Mouse (Mus musculus) adrenal gland (tissue): ENCODE measurements around the gene Ccr6.

ENCODE experiments used
- intact Hi-C: fragments of 180-260 bp; cut with DNase I; formaldehyde crosslinking; loops from one replicate; pipeline ENCODE4 v1.15.1; 2025

Ccr6 gene

GRCm38 (mm10) chr17:8232089-8232488 is 3.8 kb upstream of the Ccr6 start:
- intact Hi-C loops, result no loop called here

GRCm38 (mm10) chr17:8233618-8234214 is 2.1 kb upstream of the Ccr6 start:
- intact Hi-C loops, result no loop called here

DNA sequence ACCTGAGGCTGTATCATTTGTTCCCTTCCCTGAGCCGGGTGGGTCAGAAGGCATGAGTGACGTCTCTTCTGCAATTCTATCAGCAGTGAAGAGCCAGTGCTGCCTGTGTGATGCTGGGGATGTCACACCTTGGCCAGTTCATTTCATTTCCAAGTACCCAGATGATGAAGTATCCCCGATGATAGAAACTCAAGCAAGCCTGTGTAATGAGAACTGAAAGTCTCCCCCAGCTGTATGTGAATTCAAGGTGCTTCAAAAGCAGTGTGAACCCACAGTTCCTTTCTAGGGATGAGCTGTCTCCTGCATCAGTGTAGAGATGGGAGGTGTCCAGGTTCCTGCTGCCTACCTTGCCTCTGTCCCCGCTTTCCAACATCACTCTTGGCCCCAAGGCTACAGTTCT is 1.3 kb upstream of the Ccr6 start:
- intact Hi-C loops, result no loop called here

DNA sequence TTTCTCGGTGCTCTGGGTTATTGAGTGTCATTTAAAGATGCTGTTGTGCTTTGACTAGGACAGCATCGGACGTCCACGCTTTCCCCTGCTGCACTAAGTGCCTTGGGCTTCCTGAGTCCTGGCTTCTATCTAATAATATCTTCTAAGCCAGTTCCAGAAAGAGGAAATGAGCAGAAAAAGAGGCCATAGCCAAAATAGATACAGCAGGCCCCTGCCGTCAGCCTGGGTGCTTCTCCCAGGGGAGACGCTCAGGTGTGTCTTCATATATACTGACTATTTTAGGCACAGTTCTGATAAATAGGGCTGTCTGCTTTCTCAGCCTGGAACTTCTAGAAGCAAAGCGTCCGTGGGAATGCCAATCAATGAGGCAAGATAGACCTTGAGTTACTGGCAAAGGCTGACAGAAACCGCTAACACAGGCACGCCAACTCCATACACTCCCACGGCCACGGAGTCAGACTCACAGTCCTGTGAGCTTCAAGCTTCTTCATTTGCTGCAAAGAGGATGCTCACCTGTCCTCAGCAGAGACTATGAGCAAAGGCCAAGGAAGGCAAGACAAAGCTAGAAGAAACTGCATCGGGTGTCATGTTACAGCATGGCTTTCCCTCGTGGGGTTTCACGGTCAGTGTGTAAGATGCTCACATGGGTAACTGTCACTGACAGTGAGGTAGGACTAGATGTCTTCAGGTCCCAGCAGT is 2.3 kb downstream of the Ccr6 start:
- intact Hi-C loops, result no loop called here

DNA sequence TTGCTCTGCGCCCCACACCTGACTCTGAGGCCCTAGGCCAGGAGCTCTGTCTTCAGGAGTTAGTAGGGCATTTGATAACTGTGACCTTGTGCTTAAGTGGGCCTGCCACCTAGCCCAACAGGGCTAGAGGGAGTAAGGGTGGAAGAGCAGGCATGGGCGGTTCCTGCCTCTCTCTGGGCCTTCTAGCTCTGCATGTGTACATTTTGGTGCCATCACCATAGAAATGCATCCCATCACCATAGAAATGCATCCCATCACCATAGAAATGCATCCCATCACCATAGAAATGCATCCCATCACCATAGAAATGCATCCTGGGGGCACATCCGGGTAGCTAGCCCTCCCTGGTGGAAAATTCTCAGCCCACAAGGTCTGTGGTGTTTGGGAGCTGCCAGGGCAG is 3.7 kb downstream of the Ccr6 start:
- intact Hi-C loops, result no loop called here

DNA sequence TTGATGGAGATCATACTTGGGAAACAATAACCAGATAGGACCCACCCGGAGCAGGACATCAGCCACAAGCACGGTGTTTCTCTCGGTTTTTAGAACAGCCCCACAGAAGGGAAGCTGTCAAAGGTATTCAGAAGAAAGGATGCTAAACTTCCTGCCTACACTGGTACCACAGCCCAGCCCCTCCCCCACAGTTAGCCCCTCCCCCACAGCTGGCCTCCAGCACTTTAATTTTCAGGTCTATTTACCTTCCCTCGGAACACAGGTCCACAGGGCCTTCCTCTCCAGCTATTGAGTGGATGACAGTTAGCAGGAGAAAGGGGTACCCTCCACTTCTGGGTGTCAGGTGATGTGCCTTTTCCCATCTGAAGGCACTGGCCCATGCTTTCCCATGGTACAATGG is 4.7 kb downstream of the Ccr6 start:
- intact Hi-C loops, result no loop called here

GRCm38 (mm10) chr17:8241645-8242044 is 5.8 kb downstream of the Ccr6 start:
- intact Hi-C loops, result no loop called here

GRCm38 (mm10) chr17:8242186-8242585 is 6.3 kb downstream of the Ccr6 start:
- intact Hi-C loops, result no loop called here

GRCm38 (mm10) chr17:8244124-8244523 is 8.3 kb downstream of the Ccr6 start:
- intact Hi-C loops, result no loop called here

GRCm38 (mm10) chr17:8246102-8246754 is 10.4 kb downstream of the Ccr6 start:
- intact Hi-C loops, result no loop called here

DNA sequence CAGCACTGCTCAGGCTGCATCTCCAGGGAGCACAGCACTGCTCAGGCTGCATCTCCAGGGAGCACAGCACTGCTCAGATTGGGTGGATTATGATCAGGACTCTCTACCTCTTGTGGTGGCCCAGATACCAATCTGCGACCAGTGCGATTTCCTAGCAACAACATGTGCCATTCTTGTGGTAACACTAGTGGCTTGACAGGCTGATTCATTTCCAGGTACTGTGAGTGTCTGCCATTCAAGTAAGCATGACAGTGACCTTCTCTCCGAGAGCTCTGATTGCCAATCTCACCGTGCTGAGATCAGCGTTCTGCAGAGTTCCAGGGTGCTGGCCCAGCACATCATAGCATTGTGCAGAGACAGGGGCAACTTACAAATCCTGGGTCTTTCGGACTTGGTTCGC is 15.9 kb downstream of the Ccr6 start:
- intact Hi-C loops, result no loop called here

DNA sequence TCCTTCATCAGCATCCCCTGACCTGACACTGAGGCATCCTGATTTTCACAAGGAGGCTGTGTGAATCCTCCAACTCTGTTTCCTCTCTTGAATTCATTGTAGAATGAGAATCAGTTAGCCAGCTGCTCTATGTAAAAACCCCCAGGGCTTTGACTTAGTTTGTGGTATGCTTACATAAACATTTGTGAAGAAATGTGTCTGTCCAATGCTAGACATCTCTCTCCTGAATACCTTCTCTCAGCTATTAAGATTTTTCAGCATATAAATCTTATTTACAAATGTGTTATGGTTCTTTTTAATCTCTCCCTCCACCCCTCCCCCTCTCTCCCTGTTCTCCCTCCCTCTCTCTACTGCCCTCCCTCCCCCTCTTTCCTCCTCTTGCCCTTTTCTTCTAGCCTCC is 18.4 kb downstream of the Ccr6 start:
- intact Hi-C loops, result no loop called here

DNA sequence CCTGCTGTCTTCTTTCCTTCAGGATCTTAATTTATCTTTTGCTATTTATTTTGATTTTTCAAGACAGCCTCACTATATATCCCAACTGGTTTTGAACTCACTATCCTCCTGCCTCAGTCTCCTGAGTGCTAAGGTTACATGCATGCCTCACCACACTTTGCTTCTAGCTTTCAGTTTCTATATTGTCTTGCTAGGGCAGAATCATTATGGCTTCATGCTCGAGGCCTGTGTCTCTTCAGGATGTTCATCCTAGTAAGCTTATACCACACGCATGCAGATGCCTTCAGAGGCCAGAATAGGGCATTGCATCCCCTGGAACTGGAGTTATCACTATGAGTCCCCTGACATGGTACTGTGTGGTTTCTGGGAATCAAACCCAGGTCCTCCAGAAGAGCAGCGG is 19.1 kb downstream of the Ccr6 start:
- intact Hi-C loops, result no loop called here

DNA sequence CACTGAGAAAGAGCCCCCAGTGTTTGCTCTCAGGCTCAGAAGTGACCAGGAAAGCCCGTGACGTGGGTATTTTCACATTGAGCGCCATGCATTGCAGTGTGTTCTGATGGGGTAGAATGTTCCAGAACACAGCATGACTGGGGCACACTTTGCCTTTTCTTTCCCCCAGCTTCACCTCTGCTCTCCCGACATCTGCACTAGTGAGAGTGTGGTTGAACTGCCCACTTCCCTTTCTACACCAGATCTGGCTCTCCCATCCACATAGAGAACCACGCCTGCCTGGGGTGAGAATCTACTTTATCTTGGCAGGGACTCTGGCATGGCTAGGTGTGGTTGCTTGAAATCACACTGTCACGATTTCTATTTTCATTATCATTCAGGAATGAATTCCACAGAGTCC is 19.7 kb downstream of the Ccr6 start:
- intact Hi-C loops, result no loop called here

DNA sequence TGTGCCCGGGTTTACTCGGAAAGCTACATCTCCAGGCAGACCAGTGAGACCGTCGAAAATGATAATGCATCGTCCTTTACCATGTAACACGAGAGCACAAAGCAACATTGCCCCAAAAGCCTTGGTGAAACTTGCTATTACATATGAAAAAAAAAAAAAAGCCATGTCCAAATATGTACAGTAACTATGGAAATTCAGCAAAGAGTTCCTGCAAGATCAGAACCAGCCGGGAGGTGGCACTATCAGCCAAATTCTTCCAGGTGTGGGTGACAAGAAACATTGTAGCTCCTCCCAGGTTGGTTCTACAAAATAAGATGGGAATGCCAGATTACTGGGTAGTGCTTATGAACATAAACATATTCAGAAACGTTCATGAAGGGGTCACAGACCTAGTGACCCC is 21.1 kb downstream of the Ccr6 start:
- intact Hi-C loops, result no loop called here

DNA sequence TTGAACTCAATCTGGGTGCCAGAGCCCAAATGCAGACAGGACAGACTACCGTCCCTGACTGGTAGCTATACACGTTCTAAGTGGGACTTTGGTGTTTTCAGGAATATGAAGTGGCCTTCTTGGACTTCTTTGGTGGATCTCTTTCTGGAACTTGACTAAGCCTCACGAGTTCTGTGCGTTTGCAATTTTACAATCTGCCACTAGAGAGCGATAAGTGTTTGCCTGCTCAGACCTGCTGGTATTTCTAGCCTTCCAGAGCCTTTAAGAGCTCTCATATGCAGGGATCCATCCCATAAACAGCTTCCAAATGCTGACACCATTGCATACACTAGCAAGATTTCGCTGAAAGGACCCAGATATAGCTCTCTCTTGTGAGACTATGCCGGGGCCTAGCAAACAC is 28.8 kb downstream of the Ccr6 start:
- intact Hi-C loops, result loop anchor here (1.0 to 2.0 kb wide), 2 partner anchors 36 to 108 kb away; no protein-coding TSS in a partner anchor

GRCm38 (mm10) chr17:8272054-8272749 is 36.4 kb downstream of the Ccr6 start:
- intact Hi-C loops, result no loop called here

DNA sequence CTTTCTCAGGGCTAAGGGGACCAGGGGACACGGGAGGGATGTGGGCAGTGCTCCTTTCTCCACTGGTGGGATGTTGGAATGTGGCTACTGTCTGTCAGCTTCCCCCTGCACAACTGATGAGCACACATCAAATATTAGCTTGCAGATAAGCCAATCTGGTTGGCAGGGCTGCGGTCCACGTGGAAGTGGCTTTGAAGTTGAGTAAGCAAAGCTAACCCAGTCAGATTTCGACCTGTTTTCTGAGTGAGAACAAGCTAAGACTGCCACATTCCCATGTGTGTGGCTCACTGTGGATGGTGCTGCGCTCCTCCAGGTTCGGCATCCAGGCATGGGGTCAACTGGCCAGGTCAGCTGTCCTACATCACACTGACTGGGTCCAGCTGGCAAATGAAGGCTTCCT is 37.1 kb downstream of the Ccr6 start:
- intact Hi-C loops, result no loop called here

- intact Hi-C loops, result no loop called here
These were observed 40.2 kb downstream of the Ccr6 start for GRCm38 (mm10) chr17:8276071-8276470.

DNA sequence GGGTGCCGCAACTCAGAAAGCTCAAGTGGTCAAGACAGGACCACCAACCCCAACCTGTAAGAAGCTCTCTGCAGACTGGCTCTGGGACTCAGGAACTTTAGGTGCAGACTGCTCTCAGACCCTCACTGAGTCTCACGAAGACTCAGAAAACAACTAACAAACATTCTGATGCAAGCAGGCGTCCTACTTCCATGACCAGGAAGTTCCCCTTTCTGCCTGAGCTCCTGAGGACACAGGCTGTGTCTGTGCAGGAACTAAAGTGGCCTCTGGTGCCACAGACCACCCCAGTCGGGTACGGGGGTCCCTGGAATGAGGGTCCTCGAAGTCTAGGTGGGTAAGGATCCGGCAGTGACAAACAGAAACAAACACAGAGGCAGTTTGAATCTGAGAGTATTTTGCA is 40.8 kb downstream of the Ccr6 start:
- intact Hi-C loops, result no loop called here

DNA sequence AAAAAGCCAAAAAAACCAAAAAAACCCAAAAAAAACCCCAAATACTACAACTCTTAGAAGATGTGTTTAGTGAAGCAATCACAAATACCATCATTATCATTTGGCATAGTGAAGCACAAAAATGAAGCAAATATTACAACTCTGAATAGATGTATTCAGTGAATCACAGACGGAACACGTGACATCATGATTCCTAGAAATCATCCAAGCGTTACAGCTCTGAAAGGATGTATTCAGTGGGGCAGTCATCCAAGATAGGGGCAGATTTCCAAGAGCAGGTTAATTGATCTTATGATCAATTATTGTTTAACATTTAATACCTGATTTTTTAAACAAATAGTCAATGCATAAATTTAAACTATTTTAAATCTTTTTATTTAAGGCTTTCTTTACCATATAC is 41.4 kb downstream of the Ccr6 start:
- intact Hi-C loops, result no loop called here

DNA sequence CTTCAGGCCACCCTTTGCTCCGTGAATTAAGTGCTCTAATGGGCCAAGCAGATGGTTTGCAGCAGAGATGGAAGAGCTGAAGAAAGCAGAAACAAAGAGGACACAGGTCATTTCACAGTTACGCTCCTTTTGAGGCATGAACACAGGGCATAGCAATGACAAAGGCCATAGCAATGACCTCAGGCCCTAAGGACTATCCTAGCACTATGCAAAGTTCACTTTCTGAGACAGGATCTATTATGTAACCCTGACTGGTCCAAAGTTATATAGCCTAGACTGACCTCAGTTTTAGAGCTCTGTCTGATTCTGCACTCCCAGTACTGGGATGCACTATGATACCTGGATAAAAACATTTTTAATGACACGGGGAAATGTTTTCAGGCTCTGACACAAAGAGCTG is 42.5 kb downstream of the Ccr6 start:
- intact Hi-C loops, result no loop called here
